Mouse (Mus musculus): ENCODE measurements at regions not wholly inside any gene's neighbourhood (a gene's known extent, or its start where the extent isn't known, plus 50 kb on each side); places are given as distances from the start of the nearest gene placed in this dataset.
A peak's percentile ranks its signal among the peaks of the same experiment; 100 is the strongest.

DNA sequence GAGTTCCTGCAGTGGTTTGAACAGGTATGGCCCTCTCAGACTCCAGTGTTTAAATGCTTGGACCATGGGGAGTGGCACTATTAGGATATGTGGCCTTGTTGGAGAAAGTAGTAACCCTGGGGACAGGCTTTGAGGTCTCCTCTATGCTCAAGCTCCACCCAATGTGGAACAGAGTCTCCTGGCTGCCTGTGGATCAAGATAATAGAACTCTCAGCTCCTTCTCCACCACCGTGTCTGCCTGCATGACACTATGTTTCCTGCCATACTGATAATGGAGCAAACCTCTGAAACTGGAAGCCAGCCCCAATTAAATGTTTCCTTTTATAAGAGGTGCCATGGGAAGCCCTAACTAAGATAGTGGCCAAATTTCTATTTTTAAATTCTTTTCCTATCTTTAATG is 252.2 kb downstream of the Sox4 start:
- Histone ChIP-seq H3K9me3 (ENCODE audit: low read length) (no peaks in the 10 kb centered on the region), H3K27ac (ENCODE audit: low read depth, low read length) (no peak overlapping the region), H3K36me3 (ENCODE audit: insufficient read depth) (no peaks in the 10 kb centered on the region), H3K4me3 (ENCODE audit: low read depth, low read length) (no peak overlapping the region), H3K27me3 (ENCODE audit: insufficient read depth, low read length) (no peaks in the 10 kb centered on the region), H3K9ac (no peak overlapping the region), H3K4me1 (ENCODE audit: insufficient read depth) (peaks cover 6% of the 10 kb centered on the region; the same call in 1 of the 2 replicates), H3K4me2 (ENCODE audit: low read depth) (no peak overlapping the region)
- TF ChIP-seq CTCF (IDR thresholded peaks at IDR 0.05; ENCODE audit: low read depth), result no peak
- 52% methylated on average over 1 of the region's 1 CpGs for WGBS
- DNase-seq (no peak), ATAC-seq (no peak)

DNA sequence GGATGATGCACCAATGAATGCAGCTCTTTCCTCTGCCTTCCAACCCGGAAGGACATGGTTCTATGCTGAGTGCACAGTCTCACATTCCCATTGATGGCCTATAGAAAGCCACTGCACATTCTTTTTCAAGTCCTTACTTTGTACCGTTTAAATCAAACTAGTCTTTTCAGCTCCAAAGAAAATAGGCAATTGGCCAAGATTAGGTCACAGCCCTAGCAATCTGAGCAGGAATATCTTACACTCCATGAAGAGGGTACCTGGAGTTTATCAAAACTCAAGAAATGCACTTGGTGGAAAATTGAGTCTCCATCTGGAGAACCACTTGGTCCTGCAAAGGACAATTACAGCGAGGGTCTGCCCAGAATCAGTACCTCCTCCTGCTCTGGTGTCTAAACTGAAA is 253.4 kb downstream of the Sox4 start:
- Histone ChIP-seq H3K36me3 (ENCODE audit: insufficient read depth) (no peaks in the 10 kb centered on the region), H3K27ac (ENCODE audit: low read depth, low read length) (no peak overlapping the region), H3K27me3 (ENCODE audit: insufficient read depth, low read length) (no peaks in the 10 kb centered on the region), H3K4me3 (ENCODE audit: low read depth, low read length) (no peak overlapping the region), H3K9ac (no peak overlapping the region), H3K4me2 (ENCODE audit: low read depth) (no peak overlapping the region), H3K9me3 (ENCODE audit: low read length) (no peaks in the 10 kb centered on the region), H3K4me1 (ENCODE audit: insufficient read depth) (peaks cover 6% of the 10 kb centered on the region; the same call in 1 of the 2 replicates)
- TF ChIP-seq CTCF (IDR thresholded peaks at IDR 0.05; ENCODE audit: low read depth), result no peak
- DNase-seq (no peak), ATAC-seq (no peak)
- 50% methylated on average over 3 of the region's 3 CpGs for WGBS

DNA sequence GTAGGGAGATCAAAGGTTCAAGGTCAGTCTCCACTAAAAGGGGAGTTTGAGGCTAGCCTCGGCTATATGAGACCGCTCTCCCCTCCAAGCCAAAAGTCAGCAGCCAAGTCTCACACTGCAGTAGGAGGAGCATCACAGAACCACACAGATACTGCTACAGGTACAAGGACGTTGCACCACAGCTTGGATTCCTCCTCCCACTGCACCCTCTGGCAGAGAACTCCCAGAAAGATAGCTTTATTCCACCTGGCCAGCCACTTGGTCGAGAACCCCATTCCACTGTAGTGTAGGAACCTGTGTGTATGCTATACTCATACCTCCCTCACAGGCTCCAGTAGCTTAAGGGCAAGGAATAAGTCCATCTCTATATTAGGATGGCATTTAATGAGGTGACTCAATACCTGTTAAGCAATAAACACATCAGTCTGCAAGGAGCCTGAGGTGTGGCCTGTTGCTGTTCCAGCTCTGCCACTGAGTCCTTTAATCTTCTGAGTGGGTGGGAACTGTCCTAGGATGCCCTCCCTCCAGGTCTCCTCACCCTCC is 254.0 kb downstream of the Sox4 start:
- DNase-seq (no peak), ATAC-seq (no peak)
- H3K27ac ChIP-seq (ENCODE audit: low read depth, low read length), result no peak overlapping the region
- no peak overlapping the region for H3K4me2 ChIP-seq (ENCODE audit: low read depth)
- peaks cover 6% of the 10 kb centered on the region; the same call in 1 of the 2 replicates for H3K4me1 ChIP-seq (ENCODE audit: insufficient read depth)
- no peaks in the 10 kb centered on the region for H3K9me3 ChIP-seq (ENCODE audit: low read length)
- H3K27me3 ChIP-seq (ENCODE audit: insufficient read depth, low read length), result no peaks in the 10 kb centered on the region
- H3K4me3 ChIP-seq (ENCODE audit: low read depth, low read length), result no peak overlapping the region
- H3K9ac ChIP-seq, result no peak overlapping the region
- 91% methylated on average over 4 of the region's 4 CpGs for WGBS
- no peaks in the 10 kb centered on the region for H3K36me3 ChIP-seq (ENCODE audit: insufficient read depth)
- no peak for TF ChIP-seq CTCF (IDR thresholded peaks at IDR 0.05; ENCODE audit: low read depth)

DNA sequence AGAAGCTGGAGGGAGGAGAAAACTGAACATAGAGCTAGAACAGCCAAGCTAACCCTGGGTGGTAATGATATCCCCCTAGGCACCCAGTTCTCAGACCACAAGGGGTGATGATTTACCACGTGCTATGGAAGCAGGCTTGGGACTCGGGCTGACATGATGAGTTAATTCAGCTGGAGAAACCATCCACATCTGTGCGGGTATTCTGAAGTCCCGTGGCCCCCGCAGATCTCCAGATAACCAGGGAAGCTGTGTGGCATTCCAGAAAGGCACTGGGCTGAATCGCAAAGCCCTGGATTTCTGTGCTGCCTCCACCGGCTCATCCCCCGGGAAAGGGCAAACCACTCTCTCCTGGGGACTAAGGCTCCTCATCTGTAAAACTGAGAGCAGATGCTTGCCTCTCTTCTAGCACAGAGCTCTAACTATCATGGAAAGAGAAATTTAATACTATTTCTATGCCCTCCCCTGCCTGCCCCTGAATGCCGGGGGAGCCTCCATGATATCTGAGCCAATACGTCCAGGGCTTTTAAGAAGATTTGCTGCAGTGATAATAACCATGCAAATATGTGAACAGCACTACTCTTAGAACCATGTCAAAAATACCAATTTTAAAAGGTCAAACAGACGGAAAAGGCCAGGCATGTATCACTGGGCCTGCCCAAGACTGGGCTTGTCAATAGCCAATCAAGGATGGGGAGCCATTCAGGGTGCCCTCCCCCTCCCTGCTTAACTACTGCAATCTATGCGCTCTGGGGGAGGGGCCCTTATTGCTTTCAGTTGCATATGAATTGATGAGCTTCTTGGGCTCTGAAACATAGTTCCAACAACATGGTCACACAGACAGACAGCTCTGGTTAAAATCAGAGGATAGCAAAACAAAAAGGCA is 255.5 kb downstream of the Sox4 start:
- DNase-seq (no peak), ATAC-seq (no peak)
- H3K9ac ChIP-seq, result no peak overlapping the region
- no peak overlapping the region for H3K4me2 ChIP-seq (ENCODE audit: low read depth)
- no peak overlapping the region for H3K4me3 ChIP-seq (ENCODE audit: low read depth, low read length)
- no peaks in the 10 kb centered on the region for H3K9me3 ChIP-seq (ENCODE audit: low read length)
- no peak for TF ChIP-seq CTCF (IDR thresholded peaks at IDR 0.05; ENCODE audit: low read depth)
- H3K36me3 ChIP-seq (ENCODE audit: insufficient read depth), result no peaks in the 10 kb centered on the region
- H3K27ac ChIP-seq (ENCODE audit: low read depth, low read length), result no peak overlapping the region
- peaks cover 6% of the 10 kb centered on the region; the same call in 1 of the 2 replicates for H3K4me1 ChIP-seq (ENCODE audit: insufficient read depth)
- 44% methylated on average over 12 of the region's 12 CpGs for WGBS
- no peaks in the 10 kb centered on the region for H3K27me3 ChIP-seq (ENCODE audit: insufficient read depth, low read length)

DNA sequence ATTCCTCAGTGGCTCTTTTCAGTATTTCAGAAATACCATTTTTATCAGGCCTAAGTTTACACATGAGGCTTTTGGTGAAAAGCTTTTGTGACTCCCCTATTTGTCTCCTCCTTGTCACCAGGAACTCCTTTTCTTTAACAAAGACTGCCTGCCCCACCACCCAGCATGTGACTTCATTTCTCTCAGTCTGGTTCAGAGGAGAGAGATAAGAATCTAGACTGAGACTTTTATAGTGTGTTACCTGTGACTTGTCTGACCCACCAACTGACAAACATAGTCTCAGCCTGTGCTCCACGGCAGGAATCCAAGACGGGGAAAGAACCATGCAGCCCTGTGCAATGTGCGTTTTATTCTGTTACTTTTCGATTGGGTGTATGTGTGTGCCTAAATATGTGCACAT is 260.4 kb downstream of the Sox4 start:
- Histone ChIP-seq H3K9me3 (ENCODE audit: low read length) (no peaks in the 10 kb centered on the region), H3K4me1 (ENCODE audit: insufficient read depth) (peaks cover 3% of the 10 kb centered on the region; the same call in 1 of the 2 replicates), H3K4me2 (ENCODE audit: low read depth) (no peak overlapping the region), H3K27me3 (ENCODE audit: insufficient read depth, low read length) (no peaks in the 10 kb centered on the region), H3K27ac (ENCODE audit: low read depth, low read length) (no peak overlapping the region), H3K9ac (no peak overlapping the region), H3K36me3 (ENCODE audit: insufficient read depth) (no peaks in the 10 kb centered on the region), H3K4me3 (ENCODE audit: low read depth, low read length) (no peak overlapping the region)
- no peak for DNase-seq
- no peak for TF ChIP-seq CTCF (IDR thresholded peaks at IDR 0.05; ENCODE audit: low read depth)
- 60% methylated on average over 4 of the region's 4 CpGs for WGBS
- ATAC-seq, result no peak

DNA sequence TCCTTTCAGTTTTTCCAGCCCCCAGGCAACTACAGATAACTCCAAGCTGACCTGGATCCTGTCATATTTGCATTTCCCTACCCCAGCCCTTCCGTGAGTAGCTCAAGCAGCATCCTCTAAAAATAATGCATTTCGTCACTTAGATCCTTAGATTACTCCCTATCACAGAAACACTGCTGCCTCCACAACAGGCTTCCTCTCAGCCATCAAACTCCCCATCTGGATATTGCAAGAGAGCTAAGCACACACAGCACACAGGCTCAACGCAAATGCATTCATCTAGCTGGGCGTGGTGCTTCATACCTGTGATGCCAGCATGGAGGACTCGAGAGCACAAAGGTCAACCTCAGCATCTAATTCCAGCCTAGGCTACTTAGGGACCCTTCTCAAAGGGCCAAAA is 260.9 kb downstream of the Sox4 start:
- H3K9ac ChIP-seq, result no peak overlapping the region
- no peak overlapping the region for H3K27ac ChIP-seq (ENCODE audit: low read depth, low read length)

DNA sequence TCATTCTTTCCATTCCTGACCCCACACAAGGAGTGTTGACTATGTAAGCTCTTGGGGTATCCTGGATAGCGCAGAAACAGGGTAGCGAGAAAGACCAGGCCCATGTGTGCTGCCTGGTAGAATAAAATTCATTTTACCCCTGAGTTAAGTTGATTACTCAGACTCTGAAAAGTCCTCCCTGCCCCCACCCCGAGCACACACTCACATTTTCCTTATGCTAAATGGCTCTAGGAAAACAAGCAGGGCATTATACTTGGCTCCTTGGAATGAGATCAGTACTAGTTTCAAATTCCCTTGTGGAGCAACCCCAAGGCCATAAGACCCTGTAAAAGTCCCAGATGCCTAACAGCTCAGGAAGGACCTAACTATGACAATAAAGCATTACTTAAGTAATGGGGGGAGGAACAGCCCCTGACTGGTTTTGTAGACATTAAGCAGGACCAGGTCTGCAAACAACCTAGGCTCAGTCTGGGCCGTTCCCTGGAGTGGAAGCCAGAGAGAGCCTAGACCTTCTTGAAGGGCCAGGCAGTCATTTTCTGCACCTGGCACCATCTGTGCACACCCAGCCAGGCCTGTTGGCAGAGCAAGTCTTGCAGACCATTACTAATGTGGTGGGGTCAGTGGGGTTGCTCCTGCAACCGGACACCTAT is 262.9 kb downstream of the Sox4 start:
- 38% methylated on average over 5 of the region's 5 CpGs for WGBS
- no peaks in the 10 kb centered on the region for H3K4me1 ChIP-seq (ENCODE audit: insufficient read depth)
- 0 out of 2 replicates have a peak, but pooled peaks have one; percentile 18 for ATAC-seq
- H3K4me3 ChIP-seq (ENCODE audit: low read depth, low read length), result no peak overlapping the region
- no peaks in the 10 kb centered on the region for H3K36me3 ChIP-seq (ENCODE audit: insufficient read depth)
- no peaks in the 10 kb centered on the region for H3K9me3 ChIP-seq (ENCODE audit: low read length)
- H3K27ac ChIP-seq (ENCODE audit: low read depth, low read length), result no peak overlapping the region
- no peaks in the 10 kb centered on the region for H3K27me3 ChIP-seq (ENCODE audit: insufficient read depth, low read length)
- DNase-seq, result no peak
- no peak for TF ChIP-seq CTCF (IDR thresholded peaks at IDR 0.05; ENCODE audit: low read depth)
- no peak overlapping the region for H3K4me2 ChIP-seq (ENCODE audit: low read depth)
- no peak overlapping the region for H3K9ac ChIP-seq

More for the DNA sequence above, 260.9 kb downstream of the Sox4 start:
- TF ChIP-seq CTCF (IDR thresholded peaks at IDR 0.05; ENCODE audit: low read depth), result no peak
- peaks cover 3% of the 10 kb centered on the region; the same call in 1 of the 2 replicates for H3K4me1 ChIP-seq (ENCODE audit: insufficient read depth)
- 63% methylated on average over 5 of the region's 5 CpGs for WGBS
- H3K4me3 ChIP-seq (ENCODE audit: low read depth, low read length), result no peak overlapping the region
- DNase-seq (no peak), ATAC-seq (no peak)
- no peaks in the 10 kb centered on the region for H3K9me3 ChIP-seq (ENCODE audit: low read length)
- no peak overlapping the region for H3K4me2 ChIP-seq (ENCODE audit: low read depth)
- H3K36me3 ChIP-seq (ENCODE audit: insufficient read depth), result no peaks in the 10 kb centered on the region
- H3K27me3 ChIP-seq (ENCODE audit: insufficient read depth, low read length), result no peaks in the 10 kb centered on the region
